Mouse (Mus musculus) T-helper 2 cell (primary cell): ENCODE results near the gene Lsp1.

Experiments
- in situ Hi-C: fragments of 300-600 bp; cut with MboI, MseI; formaldehyde crosslinking; loops from one replicate; pipeline ENCODE4 v1.15.1; 2025; ENCODE audit warnings: high pct_unique_total_duplicates

Gene Lsp1

GRCm38 (mm10) chr7:142460636-142461077, at the start of gene Lsp1:
Gene Lsp1, plus strand, starts transcription at chr7:142460809.
- in situ Hi-C loops: no loop called here

- in situ Hi-C loops: no loop called here
These were observed 47.3 kb upstream of the Lsp1 start for GRCm38 (mm10) chr7:142413285-142413684.

- in situ Hi-C loops: no loop called here
These were observed 45.3 kb upstream of the Lsp1 start for GRCm38 (mm10) chr7:142415314-142415713.

- in situ Hi-C loops: no loop called here
These were observed 44.4 kb upstream of the Lsp1 start for GRCm38 (mm10) chr7:142416225-142416624.

GRCm38 (mm10) chr7:142418027-142418426, 42.6 kb upstream of the Lsp1 start:
- in situ Hi-C loops: no loop called here

GRCm38 (mm10) chr7:142418679-142419078, 41.9 kb upstream of the Lsp1 start:
- in situ Hi-C loops: no loop called here

GRCm38 (mm10) chr7:142419887-142420286, 40.7 kb upstream of the Lsp1 start:
- in situ Hi-C loops: no loop called here

- in situ Hi-C loops: no loop called here
These were observed 38.8 kb upstream of the Lsp1 start for GRCm38 (mm10) chr7:142421826-142422225.

GRCm38 (mm10) chr7:142425641-142426213, 34.9 kb upstream of the Lsp1 start:
- in situ Hi-C loops: loop anchor here (5.0 kb wide), 1 partner anchor 48 kb away; no protein-coding TSS in a partner anchor

GRCm38 (mm10) chr7:142428213-142428612, 32.4 kb upstream of the Lsp1 start:
- in situ Hi-C loops: loop anchor here (5.0 kb wide), 1 partner anchor 51 kb away; no protein-coding TSS in a partner anchor

- in situ Hi-C loops: no loop called here
These were observed 30.4 kb upstream of the Lsp1 start for GRCm38 (mm10) chr7:142430160-142430678.

GRCm38 (mm10) chr7:142431106-142431505, 29.5 kb upstream of the Lsp1 start:
- in situ Hi-C loops: no loop called here

GRCm38 (mm10) chr7:142433623-142434022, 27.0 kb upstream of the Lsp1 start:
- in situ Hi-C loops: no loop called here

- in situ Hi-C loops: no loop called here
These were observed 26.3 kb upstream of the Lsp1 start, which contains the start of gene Syt8 for GRCm38 (mm10) chr7:142434137-142434865. Gene Syt8, plus strand, starts transcription at chr7:142434850.

- in situ Hi-C loops: loop anchor here (5.0 kb wide), 1 partner anchor 98 kb away; no protein-coding TSS in a partner anchor
These were observed 25.1 kb upstream of the Lsp1 start for GRCm38 (mm10) chr7:142435524-142435923.

- in situ Hi-C loops: loop anchor here (5.0 kb wide), 1 partner anchor 100 kb away; no protein-coding TSS in a partner anchor
These were observed 23.3 kb upstream of the Lsp1 start for GRCm38 (mm10) chr7:142437324-142437723.

- in situ Hi-C loops: loop anchor here (5.0 kb wide), 1 partner anchor 103 kb away; no protein-coding TSS in a partner anchor
These were observed 20.6 kb upstream of the Lsp1 start for GRCm38 (mm10) chr7:142439966-142440365.

GRCm38 (mm10) chr7:142440657-142441114, 19.9 kb upstream of the Lsp1 start:
- in situ Hi-C loops: no loop called here

- in situ Hi-C loops: no loop called here
These were observed 19.0 kb upstream of the Lsp1 start, which contains the start of gene Tnni2 for GRCm38 (mm10) chr7:142441585-142441984. Gene Tnni2, plus strand, starts transcription at chr7:142441808.

GRCm38 (mm10) chr7:142442081-142442907, 18.3 kb upstream of the Lsp1 start:
- in situ Hi-C loops: no loop called here

GRCm38 (mm10) chr7:142442908-142443420, 17.6 kb upstream of the Lsp1 start:
- in situ Hi-C loops: no loop called here
